Mouse (Mus musculus) 416B (cell line): ENCODE measurements around the gene Specc1.

Experiments used
- DNase-seq: peaks from one replicate; pipeline ENCODE4 v3.0.0; 2011; ENCODE audit warnings: low read depth

Specc1 gene

GRCm38 (mm10) chr11:62247759-62248400 lies 291.3 kb downstream of the Specc1 start:
- DNase-seq = no peak

- DNase-seq = no peak
Measured at GRCm38 (mm10) chr11:62248401-62249244, 292.1 kb downstream of the Specc1 start, which contains the start of gene Adora2b. Adora2b (plus strand) TSS chr11:62248984.

GRCm38 (mm10) chr11:62249266-62250037 lies 292.9 kb downstream of the Specc1 start:
- peak; percentile 44 for DNase-seq

GRCm38 (mm10) chr11:62251047-62251446 lies 294.5 kb downstream of the Specc1 start:
- peak; percentile 82 for DNase-seq

- no peak for DNase-seq
Measured at GRCm38 (mm10) chr11:62253380-62253779, 296.8 kb downstream of the Specc1 start.

- no peak for DNase-seq
Measured at GRCm38 (mm10) chr11:62259214-62259613, 302.7 kb downstream of the Specc1 start.

- no peak for DNase-seq
Measured at GRCm38 (mm10) chr11:62263599-62263998, 307.0 kb downstream of the Specc1 start.

- no peak for DNase-seq
Measured at GRCm38 (mm10) chr11:62264018-62264417, 307.5 kb downstream of the Specc1 start.

GRCm38 (mm10) chr11:62265642-62266041 lies 309.1 kb downstream of the Specc1 start:
- DNase-seq = no peak

- no peak for DNase-seq
Measured at GRCm38 (mm10) chr11:62266466-62267214, 310.1 kb downstream of the Specc1 start.

- peak; percentile 86 for DNase-seq
Measured at GRCm38 (mm10) chr11:62268381-62268780, 311.8 kb downstream of the Specc1 start.

- DNase-seq = no peak
Measured at GRCm38 (mm10) chr11:62269097-62269496, 312.5 kb downstream of the Specc1 start.

- no peak for DNase-seq
Measured at GRCm38 (mm10) chr11:62270851-62271250, 314.3 kb downstream of the Specc1 start.
